Mouse (Mus musculus): ENCODE results near the gene Ctps. TPM values are rescaled to one million over a fixed set of nuclear protein-coding genes. Genes with fewer than 3 reads are reported as not detected.
"Not testable (repeated sequence)": the region's sequence is repeated elsewhere in the genome, so short reads cannot be mapped to it uniquely, and the experiment has no call there.

Gene Ctps
- total RNA-seq (2021): 10 to 100 TPM; 13.4 to 20.4 TPM
- long read RNA-seq, experiment 1, transcript Ctps-201 (19 exons, 2,705 nt): major isoform, 16 of 19 reads
- long read RNA-seq, experiment 1, partial matches to known transcripts: 1 of 19 reads
- long read RNA-seq, experiment 1, other reads (novel, unspliced or antisense): 2 of 19 reads
- long read RNA-seq, experiment 2, transcript Ctps-201 (19 exons, 2,705 nt): major isoform, 32 of 37 reads
- long read RNA-seq, experiment 2, partial matches to known transcripts: 1 of 37 reads
- long read RNA-seq, experiment 2, other reads (novel, unspliced or antisense): 4 of 37 reads

GRCm38 (mm10) chr4:120569486-120570437 lies at the start of gene Ctps:
TSS of gene Ctps (minus strand) at chr4:120570276.
- intact Hi-C loops (cut with DNase I; ENCODE audit: low total_unique reads): no loop called here
- DNase-seq: peak; percentile 97

- intact Hi-C loops (cut with DNase I; ENCODE audit: low total_unique reads): no loop called here
- DNase-seq: no peak
These were observed 46.3 kb upstream of the Ctps start for GRCm38 (mm10) chr4:120616199-120617025.

GRCm38 (mm10) chr4:120615528-120616081 lies 45.5 kb upstream of the Ctps start:
- DNase-seq: peak; percentile 62
- intact Hi-C loops (cut with DNase I; ENCODE audit: low total_unique reads): no loop called here

- DNase-seq: no peak
- intact Hi-C loops (cut with DNase I; ENCODE audit: low total_unique reads): no loop called here
These were observed 44.6 kb upstream of the Ctps start for GRCm38 (mm10) chr4:120614644-120615043.

GRCm38 (mm10) chr4:120613691-120614329 lies 43.7 kb upstream of the Ctps start:
- DNase-seq: peak; percentile 68
- intact Hi-C loops (cut with DNase I; ENCODE audit: low total_unique reads): no loop called here

- no peak for DNase-seq
- intact Hi-C loops (cut with DNase I; ENCODE audit: low total_unique reads): no loop called here
These were observed 42.4 kb upstream of the Ctps start for GRCm38 (mm10) chr4:120612304-120613080.

GRCm38 (mm10) chr4:120611005-120611404 lies 40.9 kb upstream of the Ctps start:
- intact Hi-C loops (cut with DNase I; ENCODE audit: low total_unique reads): no loop called here
- DNase-seq: no peak

- DNase-seq: no peak
- intact Hi-C loops (cut with DNase I; ENCODE audit: low total_unique reads): no loop called here
These were observed 36.9 kb upstream of the Ctps start for GRCm38 (mm10) chr4:120606941-120607340.

- intact Hi-C loops (cut with DNase I; ENCODE audit: low total_unique reads): no loop called here
- DNase-seq: no peak
These were observed 32.6 kb upstream of the Ctps start for GRCm38 (mm10) chr4:120602669-120603068.

GRCm38 (mm10) chr4:120601774-120602173 lies 31.7 kb upstream of the Ctps start:
- DNase-seq: no peak

GRCm38 (mm10) chr4:120598922-120599321 lies 28.8 kb upstream of the Ctps start:
- intact Hi-C loops (cut with DNase I; ENCODE audit: low total_unique reads): no loop called here
- no peak for DNase-seq

More at GRCm38 (mm10) chr4:120601774-120602173, 31.7 kb upstream of the Ctps start:
- intact Hi-C loops (cut with DNase I; ENCODE audit: low total_unique reads): no loop called here

GRCm38 (mm10) chr4:120596210-120596609 lies 26.1 kb upstream of the Ctps start:
- intact Hi-C loops (cut with DNase I; ENCODE audit: low total_unique reads); DNase-seq: not testable (repeated sequence)

GRCm38 (mm10) chr4:120590973-120591372 lies 20.9 kb upstream of the Ctps start:
- DNase-seq: no peak
- intact Hi-C loops (cut with DNase I; ENCODE audit: low total_unique reads): loop anchor here (2.0 kb wide), 1 partner anchor 88 kb away; no protein-coding TSS in a partner anchor

GRCm38 (mm10) chr4:120589815-120590422 lies 19.8 kb upstream of the Ctps start:
- DNase-seq: peak; percentile 37
- intact Hi-C loops (cut with DNase I; ENCODE audit: low total_unique reads): loop anchor here (2.0 to 10.0 kb wide), 2 partner anchors 89 to 165 kb away; no protein-coding TSS in a partner anchor

- intact Hi-C loops (cut with DNase I; ENCODE audit: low total_unique reads): loop anchor here (10.0 kb wide), 1 partner anchor 166 kb away; no protein-coding TSS in a partner anchor
- DNase-seq: no peak
These were observed 19.0 kb upstream of the Ctps start for GRCm38 (mm10) chr4:120589070-120589469.

- no peak for DNase-seq
- intact Hi-C loops (cut with DNase I; ENCODE audit: low total_unique reads): loop anchor here (10.0 kb wide), 1 partner anchor 166 kb away; no protein-coding TSS in a partner anchor
These were observed 18.4 kb upstream of the Ctps start, which contains the start of gene Gm8439 for GRCm38 (mm10) chr4:120588445-120588844. TSS of gene Gm8439 (plus strand) at chr4:120588745.

- intact Hi-C loops (cut with DNase I; ENCODE audit: low total_unique reads): loop anchor here (10.0 kb wide), 1 partner anchor 168 kb away; no protein-coding TSS in a partner anchor
These were observed 16.9 kb upstream of the Ctps start for GRCm38 (mm10) chr4:120586986-120587385.

More at GRCm38 (mm10) chr4:120586986-120587385, 16.9 kb upstream of the Ctps start:
- no peak for DNase-seq
